Mouse (Mus musculus) midbrain, embryonic 12.5 days (tissue): ENCODE measurements around the gene Dohh. TPM values are rescaled to one million over a fixed set of nuclear protein-coding genes. Genes with fewer than 3 reads are reported as not detected.

Experiments
- ATAC-seq: fragments of 200-750 bp; cut with Nextera tagmentation; 2 replicates; pipeline ENCODE4 v1.8.0; 2017; ENCODE audit warnings: low read depth, moderate TSS enrichment, moderate library complexity; ENCODE audit not compliant: low FRiP score
- H3K27ac ChIP-seq: fragments of 300-500 bp; sonication (generic); replicated peaks from 2 replicates; pipeline ENCODE4 v1.5.1; 2016; ENCODE audit warnings: mild to moderate bottlenecking
- H3K27me3 ChIP-seq: fragments of 300-500 bp; sonication (generic); 2 replicates; pipeline ENCODE4 v1.6.1; 2016; ENCODE audit warnings: mild to moderate bottlenecking
- H3K36me3 ChIP-seq: fragments of 300-500 bp; sonication (generic); 2 replicates; pipeline ENCODE4 v1.6.1; 2016
- H3K4me1 ChIP-seq: fragments of 300-500 bp; sonication (generic); 2 replicates; pipeline ENCODE4 v1.6.1; 2016
- H3K4me2 ChIP-seq: fragments of 300-500 bp; sonication (generic); replicated peaks from 2 replicates; pipeline ENCODE4 v1.6.1; 2016; ENCODE audit warnings: mild to moderate bottlenecking, moderate library complexity
- H3K4me3 ChIP-seq: fragments of 300-500 bp; sonication (generic); 2 replicates; pipeline ENCODE4 v1.5.1; 2016; ENCODE audit warnings: mild to moderate bottlenecking
- H3K9ac ChIP-seq: fragments of 300-500 bp; sonication (generic); replicated peaks from 2 replicates; pipeline ENCODE4 v1.6.1; 2016; ENCODE audit warnings: mild to moderate bottlenecking, moderate library complexity
- H3K9me3 ChIP-seq: fragments of 300-500 bp; sonication (generic); 2 replicates; pipeline ENCODE4 v1.6.1; 2016; ENCODE audit warnings: mild to moderate bottlenecking
- WGBS: fragments of 180-500 bp; shearing (Covaris S2); methylation state at CpG from one replicate; pipeline ENCODE4 v1.1.7; 2016; 5-methylcytosine and 5-hydroxymethylcytosine counted together
- polyA plus RNA-seq: library from polyadenylated mRNA; unstranded; fragments of >200 nt; fragmentation: Nextera tagmentation; extraction: Ambion mirVana; gene quantifications from 2 replicates; pipeline ENCODE4 v1.2.1, GENCODE M21; 2016

Gene Dohh
- polyA plus RNA-seq, 1 experiment from 2014 or later = 67.2 TPM

GRCm38 (mm10) chr10:81401205-81401520, 16.9 kb downstream of the Dohh start:
- peak; percentile 1; the same call in 1 of the 2 replicates for ATAC-seq
- Histone ChIP-seq H3K36me3 (peaks cover 15% of the 10 kb centered on the region; the same call in 1 of the 2 replicates), H3K27ac (peak overlapping the region; percentile 92), H3K9me3 (no peaks in the 10 kb centered on the region), H3K27me3 (peaks cover 57% of the 10 kb centered on the region), H3K9ac (no peak overlapping the region), H3K4me2 (no peak overlapping the region), H3K4me3 (no peak overlapping the region), H3K4me1 (peaks cover 56% of the 10 kb centered on the region)
- 29% methylated on average over 10 of the region's 10 CpGs for WGBS

GRCm38 (mm10) chr10:81401521-81402226, 17.4 kb downstream of the Dohh start:
- Histone ChIP-seq H3K27ac (peak overlapping the region; percentile 92), H3K4me1 (peaks cover 59% of the 10 kb centered on the region), H3K9me3 (no peaks in the 10 kb centered on the region), H3K4me3 (peak overlapping the region; percentile 17; the same call in 1 of the 2 replicates), H3K36me3 (peaks cover 15% of the 10 kb centered on the region; the same call in 1 of the 2 replicates), H3K27me3 (peaks cover 62% of the 10 kb centered on the region), H3K9ac (peak overlapping the region; percentile 37), H3K4me2 (peak overlapping the region; percentile 40)
- ATAC-seq = peak; percentile 83
- WGBS = 4% methylated on average over 18 of the region's 18 CpGs

- Histone ChIP-seq H3K9ac (peak overlapping the region; percentile 37), H3K4me3 (peak overlapping the region; percentile 17; the same call in 1 of the 2 replicates), H3K27me3 (peaks cover 68% of the 10 kb centered on the region), H3K4me2 (peak overlapping the region; percentile 40), H3K4me1 (peaks cover 61% of the 10 kb centered on the region), H3K27ac (peak overlapping the region; percentile 92), H3K36me3 (peaks cover 15% of the 10 kb centered on the region; the same call in 1 of the 2 replicates), H3K9me3 (no peaks in the 10 kb centered on the region)
- 10% methylated on average over 7 of the region's 7 CpGs for WGBS
- no peak; the same call in 1 of the 2 replicates for ATAC-seq
Observed at GRCm38 (mm10) chr10:81402227-81402765, 18.1 kb downstream of the Dohh start.

GRCm38 (mm10) chr10:81403511-81403910, 19.3 kb downstream of the Dohh start:
- Histone ChIP-seq H3K9me3 (no peaks in the 10 kb centered on the region), H3K4me1 (peaks cover 69% of the 10 kb centered on the region), H3K36me3 (peaks cover 15% of the 10 kb centered on the region; the same call in 1 of the 2 replicates), H3K9ac (0 out of 2 replicates have a peak overlapping the region, but pooled peaks have one; percentile 37), H3K27me3 (peaks cover 71% of the 10 kb centered on the region), H3K4me3 (no peak overlapping the region), H3K4me2 (peak overlapping the region; percentile 40; the same call in 1 of the 2 replicates), H3K27ac (peak overlapping the region; percentile 92)
- WGBS = 36% methylated on average over 10 of the region's 10 CpGs
- peak; percentile 13 for ATAC-seq

- H3K36me3 ChIP-seq = peaks cover 15% of the 10 kb centered on the region; the same call in 1 of the 2 replicates
- no peak overlapping the region for H3K9ac ChIP-seq
- ATAC-seq = no peak
- H3K4me3 ChIP-seq = no peak overlapping the region
- no peak overlapping the region for H3K27ac ChIP-seq
- H3K4me1 ChIP-seq = peaks cover 74% of the 10 kb centered on the region
- H3K27me3 ChIP-seq = peaks cover 76% of the 10 kb centered on the region
- 11% methylated on average over 9 of the region's 9 CpGs for WGBS
- no peak overlapping the region for H3K4me2 ChIP-seq
- H3K9me3 ChIP-seq = no peaks in the 10 kb centered on the region
Observed at GRCm38 (mm10) chr10:81404082-81404481, 19.9 kb downstream of the Dohh start.

GRCm38 (mm10) chr10:81404720-81405119, 20.5 kb downstream of the Dohh start:
- Histone ChIP-seq H3K4me2 (no peak overlapping the region), H3K4me1 (peaks cover 74% of the 10 kb centered on the region), H3K4me3 (no peak overlapping the region), H3K9ac (no peak overlapping the region), H3K27me3 (peaks cover 70% of the 10 kb centered on the region), H3K9me3 (no peaks in the 10 kb centered on the region), H3K36me3 (peaks cover 8% of the 10 kb centered on the region; the same call in 1 of the 2 replicates), H3K27ac (no peak overlapping the region)
- no peak for ATAC-seq
- WGBS = 61% methylated on average over 18 of the region's 18 CpGs

- ATAC-seq = no peak
- no peak overlapping the region for H3K27ac ChIP-seq
- WGBS = 43% methylated on average over 13 of the region's 13 CpGs
- no peak overlapping the region for H3K4me2 ChIP-seq
- no peak overlapping the region for H3K4me3 ChIP-seq
- H3K36me3 ChIP-seq = 0 out of 2 replicates have a peak, but pooled peaks cover 3% of the 10 kb centered on the region
- peaks cover 60% of the 10 kb centered on the region for H3K27me3 ChIP-seq
- peaks cover 70% of the 10 kb centered on the region for H3K4me1 ChIP-seq
- H3K9me3 ChIP-seq = no peaks in the 10 kb centered on the region
- no peak overlapping the region for H3K9ac ChIP-seq
Observed at GRCm38 (mm10) chr10:81405588-81406201, 21.5 kb downstream of the Dohh start.

GRCm38 (mm10) chr10:81406504-81407440, 22.5 kb downstream of the Dohh start:
- H3K9me3 ChIP-seq = no peaks in the 10 kb centered on the region
- H3K27me3 ChIP-seq = peaks cover 60% of the 10 kb centered on the region
- peak overlapping the region; percentile 18; the same call in 1 of the 2 replicates for H3K4me3 ChIP-seq
- H3K9ac ChIP-seq = no peak overlapping the region
- H3K4me1 ChIP-seq = peaks cover 67% of the 10 kb centered on the region
- H3K4me2 ChIP-seq = peak overlapping the region; percentile 33
- H3K27ac ChIP-seq = no peak overlapping the region
- no peak for ATAC-seq
- 21% methylated on average over 24 of the region's 24 CpGs for WGBS
- H3K36me3 ChIP-seq = 0 out of 2 replicates have a peak, but pooled peaks cover 3% of the 10 kb centered on the region

GRCm38 (mm10) chr10:81407539-81408423, 23.6 kb downstream of the Dohh start:
- 0 out of 2 replicates have a peak, but pooled peaks cover 3% of the 10 kb centered on the region for H3K36me3 ChIP-seq
- peak overlapping the region; percentile 18; the same call in 1 of the 2 replicates for H3K4me3 ChIP-seq
- H3K9me3 ChIP-seq = no peaks in the 10 kb centered on the region
- peaks cover 67% of the 10 kb centered on the region for H3K4me1 ChIP-seq
- H3K27me3 ChIP-seq = peaks cover 60% of the 10 kb centered on the region
- no peak overlapping the region for H3K9ac ChIP-seq
- no peak overlapping the region; the same call in 1 of the 2 replicates for H3K27ac ChIP-seq
- ATAC-seq = no peak
- H3K4me2 ChIP-seq = peak overlapping the region; percentile 33
- WGBS = 24% methylated on average over 31 of the region's 31 CpGs

- no peaks in the 10 kb centered on the region for H3K9me3 ChIP-seq
- H3K36me3 ChIP-seq = 0 out of 2 replicates have a peak, but pooled peaks cover 3% of the 10 kb centered on the region
- peaks cover 64% of the 10 kb centered on the region for H3K4me1 ChIP-seq
- no peak for ATAC-seq
- H3K4me2 ChIP-seq = no peak overlapping the region
- H3K9ac ChIP-seq = no peak overlapping the region
- no peak overlapping the region for H3K27ac ChIP-seq
- H3K27me3 ChIP-seq = peaks cover 56% of the 10 kb centered on the region
- H3K4me3 ChIP-seq = no peak overlapping the region
- WGBS = 47% methylated on average over 13 of the region's 13 CpGs
Observed at GRCm38 (mm10) chr10:81408424-81408729, 24.1 kb downstream of the Dohh start.
